Mouse (Mus musculus) C2C12 (cell line): ENCODE results near the gene Gtf2h5.

ENCODE experiments used
- CEBPB ChIP-seq: IDR thresholded peaks from one replicate; pipeline ENCODE4 v1.6.1; 2011; ENCODE audit warnings: low read depth, mild to moderate bottlenecking, control low read depth, moderate library complexity
- CTCF ChIP-seq: IDR thresholded peaks from one replicate; pipeline ENCODE4 v1.5.1; 2011; ENCODE audit not compliant: control insufficient read depth, insufficient read depth, insufficient read length
- FOSL1 ChIP-seq: IDR thresholded peaks from one replicate; pipeline ENCODE4 v1.8.0; 2011; ENCODE audit warnings: mild to moderate bottlenecking, low read length; ENCODE audit not compliant: poor library complexity, insufficient read depth, severe bottlenecking
- MAX ChIP-seq: IDR thresholded peaks from one replicate; pipeline ENCODE4 v1.6.1; 2011; ENCODE audit warnings: mild to moderate bottlenecking, control low read depth
- MYOD1 ChIP-seq: IDR thresholded peaks from one replicate; pipeline ENCODE4 v1.6.1; 2011; ENCODE audit warnings: low read depth; ENCODE audit not compliant: control insufficient read depth, insufficient read length
- MYOG ChIP-seq: IDR thresholded peaks from one replicate; pipeline ENCODE4 v1.6.1; 2011; ENCODE audit not compliant: control insufficient read depth, insufficient read length; ENCODE audit errors: extremely low read depth
- USF1 ChIP-seq: IDR thresholded peaks from one replicate; pipeline ENCODE4 v1.6.1; 2011; ENCODE audit warnings: low read depth, mild to moderate bottlenecking, control low read depth, moderate library complexity

DNA sequence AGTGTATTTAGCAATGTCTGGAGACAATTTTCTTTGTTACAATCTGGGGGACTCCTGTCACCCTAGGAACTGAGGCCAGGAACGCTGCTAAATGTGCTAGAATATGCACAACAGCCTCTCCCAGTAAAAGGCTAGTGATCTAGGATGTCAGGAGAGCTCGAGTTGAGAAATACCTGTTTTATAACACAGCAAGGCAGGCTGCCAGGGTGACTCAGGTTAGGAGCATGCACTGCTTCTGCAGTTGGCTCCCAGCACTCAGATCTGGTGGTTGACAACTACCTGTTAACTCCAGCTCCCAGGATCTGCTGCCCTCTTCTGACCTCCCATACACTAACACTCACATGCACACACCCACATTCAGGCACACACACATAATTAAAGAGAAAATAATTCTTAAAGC lies 13.6 kb upstream of the Gtf2h5 start:
- TF ChIP-seq CTCF: no peak
- TF ChIP-seq MAX: no peak
- no peak for TF ChIP-seq USF1
- no peak for TF ChIP-seq FOSL1
- TF ChIP-seq MYOD1: no peak
- no peak for TF ChIP-seq MYOG
- no peak for TF ChIP-seq CEBPB
